Mouse (Mus musculus): ENCODE results near the gene Arhgap22. TPM values are rescaled to one million over a fixed set of nuclear protein-coding genes. Genes with fewer than 3 reads are reported as not detected.

Gene Arhgap22
- 9.0 and 15.1 TPM in 2 replicates for polyA plus RNA-seq (2011; ENCODE audit: insufficient read length, low read depth, missing spikeins)

DNA sequence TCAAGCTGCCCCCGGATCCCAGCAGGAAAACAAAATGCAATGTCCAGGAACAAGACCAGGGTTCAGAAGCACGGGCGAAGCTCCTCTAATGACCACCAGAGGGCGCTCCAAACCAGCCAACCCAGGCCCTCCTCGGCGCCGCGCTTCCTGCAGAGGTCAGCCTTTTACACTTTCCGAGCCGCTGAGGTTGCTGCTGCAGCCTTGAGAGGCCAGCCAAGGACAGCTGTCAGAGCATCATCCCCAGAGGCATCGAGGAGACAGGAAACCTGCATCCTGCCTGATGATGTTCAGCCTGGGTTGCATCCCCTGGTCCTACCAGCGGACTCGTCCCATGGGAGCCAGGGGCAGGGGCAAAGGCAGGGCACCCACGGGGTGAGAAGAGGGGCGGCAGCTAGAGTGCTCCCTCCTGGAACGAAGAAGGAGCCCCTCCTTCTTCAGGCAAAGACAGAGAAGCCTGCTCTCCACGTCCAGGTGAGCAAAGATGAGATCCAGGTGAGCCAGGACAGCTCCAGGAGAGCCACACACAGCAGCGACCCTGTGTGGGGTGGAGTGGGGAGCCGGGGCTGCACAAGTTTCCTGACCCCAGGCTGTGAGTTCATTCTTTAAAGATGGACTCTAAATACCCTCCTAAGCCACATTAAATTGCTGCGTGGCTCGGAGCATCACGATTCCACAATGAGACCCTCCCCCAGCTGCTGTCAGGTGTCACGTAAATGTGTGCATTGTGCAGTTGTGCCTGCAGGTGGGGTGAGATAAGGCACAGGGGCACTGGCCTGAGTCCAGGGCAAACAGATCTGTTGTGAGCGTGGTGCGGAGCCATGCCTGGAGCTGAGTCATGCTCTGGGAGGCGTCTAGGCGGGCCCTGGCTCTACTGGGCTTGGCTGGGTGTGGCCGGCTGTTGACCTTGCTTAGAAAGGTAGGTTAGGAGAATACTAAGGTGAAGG, at the start of gene Arhgap22:
Arhgap22 (plus strand) TSS at position 204 of the 944 bp plus-strand sequence.
- Histone ChIP-seq H3K4me1 (ENCODE audit: control insufficient read depth, insufficient read depth, low read length) (peaks cover 2% of the 10 kb centered on the region; the same call in 1 of the 2 replicates), H3K27ac (ENCODE audit: insufficient read depth, low read length) (no peak within 1 kb of the TSS), H3K4me3 (ENCODE audit: insufficient read depth, low read length) (no peak within 1 kb of the TSS)
- TF ChIP-seq CTCF (IDR thresholded peaks at IDR 0.05; ENCODE audit: borderline replicate concordance, insufficient read depth, low read length), result peak; percentile 98
- no peak for TF ChIP-seq POLR2A (IDR thresholded peaks at IDR 0.05; ENCODE audit: low read depth, low read length)

- no peak overlapping the region for H3K27ac ChIP-seq (ENCODE audit: insufficient read depth, low read length)
- TF ChIP-seq CTCF (IDR thresholded peaks at IDR 0.05; ENCODE audit: borderline replicate concordance, insufficient read depth, low read length) (no peak), POLR2A (IDR thresholded peaks at IDR 0.05; ENCODE audit: low read depth, low read length) (no peak)
These were observed 45.1 kb upstream of the Arhgap22 start for GRCm38 (mm10) chr14:33168750-33169149.

GRCm38 (mm10) chr14:33171942-33172341, 41.9 kb upstream of the Arhgap22 start:
- no peak overlapping the region for H3K27ac ChIP-seq (ENCODE audit: insufficient read depth, low read length)
- no peaks in the 10 kb centered on the region for H3K4me1 ChIP-seq (ENCODE audit: control insufficient read depth, insufficient read depth, low read length)
- TF ChIP-seq CTCF (IDR thresholded peaks at IDR 0.05; ENCODE audit: borderline replicate concordance, insufficient read depth, low read length) (no peak), POLR2A (IDR thresholded peaks at IDR 0.05; ENCODE audit: low read depth, low read length) (no peak)
- H3K4me3 ChIP-seq (ENCODE audit: insufficient read depth, low read length), result no peak overlapping the region

More at GRCm38 (mm10) chr14:33168750-33169149, 45.1 kb upstream of the Arhgap22 start:
- Histone ChIP-seq H3K4me3 (ENCODE audit: insufficient read depth, low read length) (no peak overlapping the region), H3K4me1 (ENCODE audit: control insufficient read depth, insufficient read depth, low read length) (no peaks in the 10 kb centered on the region)

DNA sequence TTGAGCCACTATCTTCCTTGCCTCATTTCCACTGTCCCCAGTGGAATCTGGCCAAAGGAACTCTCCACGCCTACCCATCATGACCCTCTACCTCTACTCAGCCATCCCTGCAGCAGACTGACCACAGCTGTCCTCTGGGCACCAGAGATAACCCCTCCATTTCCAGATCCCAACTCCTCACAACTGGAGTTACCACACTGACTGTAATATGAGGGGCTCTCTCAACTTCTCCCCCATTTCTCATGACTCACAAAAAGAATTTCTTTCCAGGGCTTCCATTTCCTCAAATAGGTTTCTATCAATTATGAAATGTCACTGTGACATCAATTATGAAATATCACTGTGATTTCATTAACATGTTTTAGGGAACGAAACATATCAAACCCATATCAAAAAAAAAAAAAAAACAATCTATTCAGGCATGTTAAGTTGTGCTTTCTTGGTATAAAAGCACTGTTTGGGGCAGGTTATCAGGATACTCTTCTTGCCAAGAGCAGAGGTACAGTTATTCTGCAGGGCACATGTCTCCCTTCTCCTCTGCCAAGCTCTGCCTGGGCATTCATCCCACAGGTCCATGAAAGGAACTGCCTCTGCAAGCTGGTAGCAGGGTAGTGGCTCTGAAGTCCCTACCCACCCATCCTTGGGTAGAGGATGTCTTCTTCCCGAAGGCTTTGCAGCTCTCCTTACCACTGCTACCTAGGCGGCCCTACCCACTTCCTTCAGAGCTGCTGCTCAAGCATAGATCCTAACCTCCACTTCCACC, 38.6 kb upstream of the Arhgap22 start:
- H3K4me3 ChIP-seq (ENCODE audit: insufficient read depth, low read length), result no peak overlapping the region
- H3K4me1 ChIP-seq (ENCODE audit: control insufficient read depth, insufficient read depth, low read length), result no peaks in the 10 kb centered on the region
- no peak for TF ChIP-seq POLR2A (IDR thresholded peaks at IDR 0.05; ENCODE audit: low read depth, low read length)
- no peak for TF ChIP-seq CTCF (IDR thresholded peaks at IDR 0.05; ENCODE audit: borderline replicate concordance, insufficient read depth, low read length)
- H3K27ac ChIP-seq (ENCODE audit: insufficient read depth, low read length), result no peak overlapping the region

- H3K4me3 ChIP-seq (ENCODE audit: insufficient read depth, low read length), result no peak overlapping the region
- H3K4me1 ChIP-seq (ENCODE audit: control insufficient read depth, insufficient read depth, low read length), result no peaks in the 10 kb centered on the region
- no peak overlapping the region for H3K27ac ChIP-seq (ENCODE audit: insufficient read depth, low read length)
- TF ChIP-seq CTCF (IDR thresholded peaks at IDR 0.05; ENCODE audit: borderline replicate concordance, insufficient read depth, low read length) (no peak), POLR2A (IDR thresholded peaks at IDR 0.05; ENCODE audit: low read depth, low read length) (no peak)
These were observed 33.7 kb upstream of the Arhgap22 start for GRCm38 (mm10) chr14:33180102-33180501.

DNA sequence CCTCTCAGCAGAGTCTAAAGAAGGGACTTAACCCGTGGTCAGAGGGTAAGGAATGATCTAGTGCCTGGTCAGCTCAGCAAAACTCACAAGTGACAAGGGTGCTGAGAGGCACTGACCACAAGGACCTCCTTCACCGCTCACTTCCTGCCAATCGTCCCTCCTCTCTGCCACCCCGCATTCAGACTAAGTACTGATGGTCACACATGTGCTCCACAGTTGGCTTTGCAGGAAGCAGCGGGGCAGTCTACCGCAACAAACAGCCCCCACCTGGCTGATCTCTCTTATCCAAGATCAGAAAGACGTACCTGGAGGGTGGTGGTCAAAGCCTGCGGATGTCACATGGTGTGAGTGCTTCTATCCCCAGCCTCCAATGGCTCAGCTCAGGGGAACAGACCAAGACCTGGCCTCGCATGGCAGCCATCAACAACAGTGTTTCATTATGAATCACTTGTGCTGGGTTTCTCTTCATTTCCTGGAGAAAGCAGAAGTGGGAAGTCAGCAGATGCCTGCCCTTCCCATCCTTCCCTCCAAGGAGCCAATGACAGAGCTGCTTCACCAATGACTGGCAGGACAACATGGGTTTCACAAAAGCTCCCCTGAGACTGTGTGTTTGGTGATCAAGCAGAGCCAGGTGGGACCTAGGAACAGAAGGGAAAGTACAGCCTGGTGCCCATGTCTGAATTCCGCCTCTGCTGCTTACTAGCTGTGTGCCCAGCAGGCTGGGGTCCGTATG, 28.6 kb upstream of the Arhgap22 start, which contains the start of gene Wdfy4:
Wdfy4 (minus strand) TSS at position 441 of the 733 bp plus-strand sequence.
- Histone ChIP-seq H3K27ac (ENCODE audit: insufficient read depth, low read length) (no peak within 1 kb of the TSS), H3K4me3 (ENCODE audit: insufficient read depth, low read length) (no peak within 1 kb of the TSS), H3K4me1 (ENCODE audit: control insufficient read depth, insufficient read depth, low read length) (peaks cover 4% of the 10 kb centered on the region)
- no peak for TF ChIP-seq POLR2A (IDR thresholded peaks at IDR 0.05; ENCODE audit: low read depth, low read length)
- no peak for TF ChIP-seq CTCF (IDR thresholded peaks at IDR 0.05; ENCODE audit: borderline replicate concordance, insufficient read depth, low read length)

GRCm38 (mm10) chr14:33187201-33187600, 26.6 kb upstream of the Arhgap22 start:
- H3K4me3 ChIP-seq (ENCODE audit: insufficient read depth, low read length), result no peak overlapping the region
- peaks cover 4% of the 10 kb centered on the region for H3K4me1 ChIP-seq (ENCODE audit: control insufficient read depth, insufficient read depth, low read length)
- TF ChIP-seq POLR2A (IDR thresholded peaks at IDR 0.05; ENCODE audit: low read depth, low read length) (no peak), CTCF (IDR thresholded peaks at IDR 0.05; ENCODE audit: borderline replicate concordance, insufficient read depth, low read length) (no peak)
- no peak overlapping the region for H3K27ac ChIP-seq (ENCODE audit: insufficient read depth, low read length)

DNA sequence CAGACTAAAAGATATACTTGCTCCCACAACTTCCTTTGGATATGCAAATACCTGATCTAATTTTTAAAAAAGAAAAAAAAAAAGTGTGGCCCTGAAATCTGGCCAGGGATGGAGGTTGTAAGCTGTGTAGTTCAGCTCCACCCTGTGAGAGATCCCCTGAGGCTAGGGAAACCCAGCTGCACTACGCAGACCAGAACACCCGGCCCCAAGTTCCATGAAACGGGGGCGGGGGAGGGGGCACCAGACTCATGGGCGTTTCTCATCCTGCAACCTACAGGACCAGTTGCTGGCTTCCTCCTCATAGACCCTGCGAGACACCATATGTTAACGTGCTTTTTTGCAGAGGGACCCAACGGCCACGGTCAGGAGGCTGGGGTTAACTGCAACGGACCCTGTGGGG, 24.6 kb upstream of the Arhgap22 start:
- Histone ChIP-seq H3K27ac (ENCODE audit: insufficient read depth, low read length) (no peak overlapping the region), H3K4me3 (ENCODE audit: insufficient read depth, low read length) (no peak overlapping the region), H3K4me1 (ENCODE audit: control insufficient read depth, insufficient read depth, low read length) (peaks cover 4% of the 10 kb centered on the region)
- TF ChIP-seq CTCF (IDR thresholded peaks at IDR 0.05; ENCODE audit: borderline replicate concordance, insufficient read depth, low read length) (no peak), POLR2A (IDR thresholded peaks at IDR 0.05; ENCODE audit: low read depth, low read length) (no peak)

GRCm38 (mm10) chr14:33189849-33190423, 23.9 kb upstream of the Arhgap22 start:
- no peak overlapping the region for H3K4me3 ChIP-seq (ENCODE audit: insufficient read depth, low read length)
- no peak overlapping the region for H3K27ac ChIP-seq (ENCODE audit: insufficient read depth, low read length)
- no peak for TF ChIP-seq CTCF (IDR thresholded peaks at IDR 0.05; ENCODE audit: borderline replicate concordance, insufficient read depth, low read length)
- TF ChIP-seq POLR2A (IDR thresholded peaks at IDR 0.05; ENCODE audit: low read depth, low read length), result no peak
- H3K4me1 ChIP-seq (ENCODE audit: control insufficient read depth, insufficient read depth, low read length), result peaks cover 4% of the 10 kb centered on the region
